Mouse (Mus musculus) urinary bladder, postnatal 25 days (tissue): Measurements from ENCODE around the gene Gm1113.

Experiments used
- DNase-seq: peaks from one replicate; pipeline ENCODE4 v3.0.0; 2022; ENCODE audit warnings: low spot score

Gene Gm1113

GRCm38 (mm10) chr9:35518169-35518568, at the start of gene Gm1113:
Gene Gm1113 (minus strand): TSS chr9:35518269.
- DNase-seq = no peak

DNA sequence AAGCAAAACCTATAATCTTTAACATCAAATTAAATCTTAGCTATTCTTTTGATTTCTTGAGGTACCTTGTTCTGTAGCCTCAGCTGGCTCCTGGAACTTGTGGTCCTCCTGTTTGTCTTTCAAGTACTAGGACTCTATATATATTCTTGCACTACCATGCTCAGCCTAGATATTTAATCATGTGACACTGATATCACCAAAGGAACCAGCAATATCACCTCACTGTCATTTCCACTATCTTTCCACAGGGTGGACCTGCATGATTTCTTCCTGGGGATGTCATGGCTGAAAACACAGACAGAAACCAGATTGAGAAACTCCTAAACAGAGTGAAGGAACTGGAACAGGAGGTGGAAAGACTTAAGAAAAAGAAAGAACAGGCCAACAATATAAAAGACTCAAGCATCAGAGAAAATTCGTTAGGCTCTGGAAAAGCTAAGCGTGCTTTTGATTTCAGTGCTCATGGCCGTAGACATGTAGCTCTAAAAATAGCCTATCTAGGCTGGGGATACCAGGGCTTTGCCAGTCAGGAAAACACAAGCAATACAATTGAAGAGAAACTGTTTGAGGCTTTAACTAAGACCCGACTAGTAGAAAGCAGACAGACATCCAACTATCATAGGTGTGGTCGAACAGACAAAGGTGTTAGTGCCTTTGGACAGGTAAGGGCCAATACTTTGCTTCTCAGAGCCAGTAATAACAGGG, 46.6 kb upstream of the Gm1113 start:
- DNase-seq = no peak

- no peak for DNase-seq
Observed at GRCm38 (mm10) chr9:35561583-35561982, 43.5 kb upstream of the Gm1113 start.

GRCm38 (mm10) chr9:35561076-35561475, 43.0 kb upstream of the Gm1113 start:
- no peak for DNase-seq

DNA sequence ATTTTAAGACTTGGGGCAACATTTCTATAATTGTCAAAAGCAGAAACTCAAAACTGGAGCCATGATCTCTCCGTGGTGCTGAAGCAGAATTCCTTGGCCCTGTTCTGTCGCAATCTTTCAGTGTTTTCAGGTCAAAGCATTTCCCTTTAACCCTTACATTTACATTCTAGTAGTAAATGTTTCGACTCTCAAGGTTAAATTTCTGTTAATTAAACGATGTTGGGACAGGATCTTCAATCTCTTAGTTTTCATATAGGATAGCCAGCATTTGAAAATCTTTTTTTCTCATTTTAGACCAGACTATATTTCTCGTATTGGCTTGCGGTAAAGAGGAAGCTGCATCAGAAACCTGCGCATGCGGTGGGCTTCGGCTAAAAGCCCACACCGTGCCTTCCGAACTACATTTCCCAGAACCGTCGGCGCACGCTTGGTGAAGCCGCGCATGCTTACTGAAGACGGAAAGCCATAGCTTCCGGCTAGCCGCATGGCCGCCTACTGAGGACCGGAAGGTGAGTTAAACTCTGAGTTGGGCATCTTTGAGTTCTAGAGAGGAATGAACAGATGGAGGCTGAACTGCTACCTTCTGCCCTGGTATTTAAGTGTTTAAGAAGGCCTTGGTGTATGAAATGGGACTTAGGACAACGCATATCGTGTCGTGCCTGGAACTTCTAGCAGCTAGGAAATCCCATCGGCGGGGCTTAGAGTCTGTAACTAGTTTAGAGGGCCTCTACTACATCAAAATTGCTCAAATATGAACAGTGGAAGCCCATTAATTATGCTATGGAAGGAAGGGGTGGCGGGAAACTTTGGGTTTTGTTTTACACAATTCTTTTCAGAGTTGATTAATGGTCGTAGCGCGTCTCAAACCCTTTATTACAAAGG, 41.2 kb upstream of the Gm1113 start:
- peak; percentile 58 for DNase-seq

DNA sequence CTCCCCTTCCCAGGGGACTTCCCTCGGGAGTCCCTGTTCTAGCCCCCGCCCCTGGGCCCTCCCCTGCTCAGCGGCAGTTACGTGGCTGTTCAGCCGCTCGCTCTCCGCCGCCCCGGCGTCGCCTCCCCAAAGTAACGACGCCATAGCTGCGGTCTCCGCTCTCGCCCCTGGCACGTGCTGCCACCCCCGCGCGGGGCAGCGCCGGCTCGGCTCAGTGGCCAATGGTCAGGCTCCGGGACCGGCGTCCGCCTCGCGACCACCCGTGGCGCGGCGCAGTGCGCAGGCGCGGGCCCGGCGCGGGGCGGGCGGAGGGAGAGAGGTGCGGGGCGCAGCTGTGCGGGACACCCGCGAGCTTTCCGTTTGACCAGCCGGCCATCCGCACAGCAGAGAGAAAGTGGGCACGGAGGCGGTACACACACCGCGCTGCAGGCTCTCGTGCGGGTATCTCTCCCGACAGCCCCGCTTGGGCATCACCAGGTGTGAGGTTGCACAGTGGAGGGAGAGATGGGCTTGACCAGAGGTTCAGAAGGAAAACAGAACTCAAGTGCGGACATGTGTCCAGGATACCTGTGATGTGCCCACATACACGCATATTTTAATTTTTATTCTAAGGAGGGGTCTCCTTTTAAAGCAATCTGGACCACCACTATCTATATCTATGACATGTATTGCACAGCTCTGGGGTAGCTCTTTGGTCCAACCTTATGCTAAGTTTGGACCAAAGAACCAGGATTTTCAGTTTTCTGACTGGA, 40.4 kb upstream of the Gm1113 start, which contains the start of the genes Ddx25 and Pus3:
Gene Ddx25, minus strand, starts transcription at position 272 of the 752 bp plus-strand sequence.
Gene Pus3, plus strand, starts transcription at position 339 of the 752 bp plus-strand sequence.
- DNase-seq = no peak

GRCm38 (mm10) chr9:35556494-35557102, 38.5 kb upstream of the Gm1113 start:
- DNase-seq = no peak

- no peak for DNase-seq
Observed at GRCm38 (mm10) chr9:35548455-35548854, 30.4 kb upstream of the Gm1113 start.

DNA sequence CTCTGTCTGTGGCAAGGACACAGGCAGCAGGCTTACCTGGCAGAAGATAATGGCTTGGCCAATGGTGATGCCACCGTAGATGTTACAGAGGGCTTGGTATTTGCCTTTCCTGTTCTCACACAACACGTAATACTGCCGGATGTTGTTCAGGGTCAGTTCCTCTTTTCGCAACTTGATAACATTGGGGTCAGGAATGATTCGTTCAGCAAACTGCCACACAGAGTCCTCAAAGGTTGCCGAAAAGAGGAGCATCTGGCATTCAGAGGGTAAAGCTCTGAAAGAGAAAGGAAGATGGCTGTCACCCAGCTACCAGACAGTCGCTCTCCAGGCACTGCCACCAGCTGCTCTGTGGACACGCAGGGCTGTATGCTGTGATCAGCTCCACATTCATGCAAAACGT, 28.7 kb upstream of the Gm1113 start:
- no peak for DNase-seq

- no peak for DNase-seq
Observed at GRCm38 (mm10) chr9:35545704-35546103, 27.6 kb upstream of the Gm1113 start.

GRCm38 (mm10) chr9:35544666-35545065, 26.6 kb upstream of the Gm1113 start:
- DNase-seq = no peak

DNA sequence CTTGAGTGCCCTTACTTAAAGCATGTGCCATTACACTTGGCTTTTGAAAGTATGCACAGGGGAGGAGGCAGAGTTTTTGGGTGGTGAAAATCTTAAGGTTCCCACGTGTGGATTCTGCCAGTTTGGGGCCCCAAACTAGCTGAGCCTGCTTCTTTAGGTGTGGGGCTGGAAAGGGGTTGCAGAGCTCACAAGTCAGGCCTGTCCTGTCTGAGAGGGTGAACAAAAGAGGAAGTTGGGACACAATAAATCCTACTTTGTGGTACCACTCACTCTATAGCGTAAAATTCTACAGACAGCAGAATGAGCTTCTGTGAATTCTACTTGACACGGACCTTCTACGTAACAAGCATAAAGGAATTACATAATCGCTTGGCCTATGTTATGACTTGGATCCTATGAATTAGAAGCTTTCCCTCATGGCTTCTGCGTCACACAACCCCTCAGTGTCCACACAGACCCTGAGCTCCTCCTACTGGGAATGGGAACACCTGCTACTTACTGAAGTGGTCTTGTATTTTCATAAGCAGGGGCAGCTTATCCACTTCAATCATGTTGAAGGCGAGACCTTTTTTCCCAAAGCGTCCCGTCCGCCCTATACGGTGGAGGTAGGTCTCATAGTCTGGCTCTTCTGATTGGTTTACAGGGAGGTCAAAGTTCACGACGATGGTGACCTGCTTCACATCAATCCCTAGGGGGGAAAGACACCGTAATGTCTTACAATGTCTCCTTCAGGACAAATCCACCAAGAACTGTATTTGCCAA, 25.2 kb upstream of the Gm1113 start:
- DNase-seq = no peak

- no peak for DNase-seq
Observed at GRCm38 (mm10) chr9:35541941-35542340, 23.9 kb upstream of the Gm1113 start.

GRCm38 (mm10) chr9:35541488-35541887, 23.4 kb upstream of the Gm1113 start:
- DNase-seq = peak; percentile 85

GRCm38 (mm10) chr9:35541024-35541423, 23.0 kb upstream of the Gm1113 start:
- DNase-seq = no peak

DNA sequence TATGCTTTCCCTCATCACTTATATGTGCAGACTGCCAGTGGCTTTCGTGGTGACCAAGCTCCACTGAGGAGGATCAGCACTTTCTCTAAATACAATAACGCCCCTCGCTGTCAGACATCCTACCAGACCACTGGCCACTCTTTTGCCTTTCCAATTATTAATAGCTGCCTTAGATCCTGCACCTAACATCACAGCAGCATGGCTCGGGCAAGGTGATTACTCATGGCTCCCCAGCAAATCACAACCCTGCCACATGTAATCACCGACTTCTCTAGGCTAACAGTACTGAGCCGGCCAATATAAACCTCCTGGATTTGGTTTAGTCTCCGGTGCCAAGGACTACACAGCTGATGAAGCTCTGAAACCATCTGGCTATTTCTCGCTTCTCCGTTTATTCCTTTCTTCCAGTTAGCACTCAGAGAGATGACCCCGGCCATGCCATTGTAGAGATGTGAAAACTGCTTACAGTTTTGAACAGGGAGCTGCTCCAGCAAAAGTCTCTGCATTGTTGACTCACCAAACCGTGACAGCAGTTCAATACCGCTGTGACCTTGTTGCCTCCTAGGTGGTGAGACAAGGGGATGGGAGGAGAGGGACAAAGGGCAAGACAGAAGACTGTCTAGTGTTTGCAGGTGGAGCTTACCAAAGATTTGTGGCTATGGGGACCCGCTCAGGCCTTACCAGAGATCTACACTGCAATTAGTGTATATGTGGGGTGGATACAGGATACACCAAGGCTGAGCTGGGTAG, 21.1 kb upstream of the Gm1113 start:
- DNase-seq = no peak

DNA sequence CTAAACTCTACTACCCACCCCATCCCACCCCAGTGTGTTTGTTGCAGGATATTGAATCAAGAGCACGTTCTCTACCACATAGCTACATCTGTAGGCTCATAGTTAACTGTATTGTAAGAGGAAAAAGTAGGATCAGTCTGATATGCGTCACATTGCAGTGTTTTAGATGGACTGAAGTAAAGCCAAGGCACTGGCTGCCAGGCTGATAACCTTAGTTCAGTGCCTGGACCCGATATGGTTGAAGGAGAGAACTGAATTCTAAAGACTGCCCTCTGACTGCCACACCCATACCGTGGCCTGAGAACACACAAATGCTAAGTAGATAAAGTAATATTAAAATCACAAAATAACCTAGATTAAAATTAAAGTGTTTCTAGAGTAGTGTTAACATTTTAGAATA, 17.8 kb upstream of the Gm1113 start:
- no peak for DNase-seq

DNA sequence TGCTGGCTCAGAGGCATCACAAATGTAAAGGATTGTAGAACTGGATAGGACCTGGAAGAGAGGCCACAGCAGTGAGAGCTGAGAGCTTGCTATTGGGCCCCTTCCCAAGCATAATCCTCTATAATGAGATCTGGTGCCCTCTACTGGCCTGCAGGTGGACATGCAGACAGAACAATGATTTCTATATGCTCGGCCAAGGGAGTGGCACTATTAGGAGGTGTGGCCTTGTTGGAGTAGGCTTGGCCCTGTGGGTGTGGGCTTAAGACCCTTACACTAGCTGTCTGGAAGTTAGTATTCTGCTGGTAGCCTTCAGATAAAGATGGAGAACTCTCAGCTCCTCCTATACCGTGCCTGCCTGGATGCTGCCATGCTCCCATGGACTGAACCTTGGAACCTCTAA, 17.0 kb upstream of the Gm1113 start:
- DNase-seq = peak; percentile 36

GRCm38 (mm10) chr9:35533266-35533665, 15.2 kb upstream of the Gm1113 start:
- no peak for DNase-seq

DNA sequence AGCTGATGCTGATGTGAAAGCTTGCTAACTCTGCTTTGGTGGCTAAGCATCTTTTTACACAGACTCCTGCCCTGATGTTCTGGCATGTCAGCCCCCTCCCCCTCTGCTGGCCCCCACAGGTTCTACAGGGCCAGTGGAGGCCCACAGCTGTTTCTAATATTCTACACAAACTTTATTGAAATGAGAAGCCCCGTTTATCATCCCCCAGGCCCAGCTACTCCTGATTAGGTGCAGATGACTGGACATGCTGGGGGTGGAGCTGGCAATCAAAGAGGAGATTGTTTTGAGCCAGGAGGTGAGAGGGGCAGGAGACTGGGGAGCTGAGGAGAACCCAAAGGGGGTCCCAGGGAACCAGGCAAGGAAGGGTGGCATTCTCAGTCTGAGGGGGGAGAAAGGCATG, 11.7 kb upstream of the Gm1113 start:
- DNase-seq = no peak

DNA sequence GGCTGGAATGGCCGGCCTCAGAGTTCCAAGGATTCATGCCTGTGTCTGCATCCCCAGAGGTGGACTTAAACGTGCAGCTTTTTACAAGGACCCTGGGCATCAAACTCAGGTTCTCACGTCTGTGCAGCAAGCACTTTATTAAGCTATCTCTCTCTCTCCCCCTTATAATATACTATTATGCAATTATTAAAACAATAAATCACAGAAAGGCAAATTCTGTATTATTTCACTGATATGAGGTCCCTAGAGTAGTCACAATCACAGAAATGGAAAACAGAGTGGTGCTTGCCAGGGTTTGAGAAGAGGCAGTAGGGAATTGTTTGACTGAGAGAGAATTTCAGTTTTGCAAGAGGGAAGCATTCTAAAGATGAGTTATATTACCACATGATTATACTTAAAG, 11.1 kb upstream of the Gm1113 start:
- DNase-seq = no peak
